ENCODE assay signal across 19 mouse cellular contexts in the genomic region with DNA sequence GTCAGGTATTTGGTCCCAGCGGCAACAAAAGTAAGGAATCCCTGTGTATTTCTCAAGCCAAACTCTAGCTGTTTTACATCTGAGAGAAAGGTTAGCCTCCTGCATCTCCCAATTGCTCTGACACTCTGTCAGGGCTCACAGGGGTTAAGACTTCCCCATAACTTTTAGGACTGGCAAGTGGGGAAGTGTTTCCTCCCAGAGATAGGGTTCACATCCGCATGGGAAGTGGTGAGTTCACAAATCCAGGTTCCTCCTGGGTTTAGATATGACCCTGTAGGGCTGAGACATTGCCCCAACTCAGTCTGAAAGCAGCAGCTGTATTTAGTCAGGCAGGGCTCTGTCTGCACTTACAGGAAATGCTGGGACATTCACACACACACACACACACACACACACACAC.
DNase-seq lines count a peak whose midpoint lies in the region; ATAC-seq lines count a peak whose summit lies in the region.
"Had no signal": no experiment of that assay in that cellular context is flagged by ENCODE, and none has a peak within 500 bp of the region (broad histone marks: within the 10 kb centered on the region; RNA-seq: fewer than 3 reads in every experiment).

No protein-coding gene starts in this region.

- DNase-seq in heart, embryonic 10.5 days (ENCODE audit: low spot score): no peak
- no peak for DNase-seq in heart, adult 11 months
- DNase-seq in lung, postnatal 36 days: no peak
- DNase-seq in retina, embryonic 14.5 days (ENCODE audit: low spot score): no peak
- DNase-seq in right cerebral cortex, postnatal 36 days (ENCODE audit: low spot score in 2 of 2): no peak
- DNase-seq: adrenal gland, postnatal 36 days; cerebellum, adult 18-20 months; cerebellum, postnatal 36 days; gastrocnemius, adult 2 months; heart, postnatal 4 days; lung, adult 18-20 months; thymus, postnatal 4 days had no signal

- H3K4me1 ChIP-seq in heart, embryonic 10.5 days: peaks cover 24% of the 10 kb centered on the region
- H3K4me1 ChIP-seq in lung, embryonic 16.5 days (replicated peaks; ENCODE audit: control insufficient read depth, insufficient read depth, low read length): peaks cover 18% of the 10 kb centered on the region
- peaks cover 43% of the 10 kb centered on the region for H3K4me1 ChIP-seq in limb, embryonic 15.5 days

- H3K27me3 ChIP-seq in heart, embryonic 10.5 days (ENCODE audit: insufficient read depth, poor library complexity, severe bottlenecking): no peaks in the 10 kb centered on the region
- H3K27me3 ChIP-seq in lung, embryonic 16.5 days (ENCODE audit: control insufficient read depth, insufficient read depth, low read depth, low read length): no peaks in the 10 kb centered on the region
- no peaks in the 10 kb centered on the region for H3K27me3 ChIP-seq in limb, embryonic 15.5 days

- H3K36me3 ChIP-seq in heart, embryonic 10.5 days: no peaks in the 10 kb centered on the region
- H3K36me3 ChIP-seq in lung, embryonic 16.5 days (ENCODE audit: control insufficient read depth, insufficient read depth, low read length): no peaks in the 10 kb centered on the region
- no peaks in the 10 kb centered on the region for H3K36me3 ChIP-seq in limb, embryonic 15.5 days
- H3K36me3 ChIP-seq: forebrain, embryonic 10.5 days; G1E had no signal

- no peak for ATAC-seq in lung, embryonic 16.5 days (ENCODE audit: low read depth)
- ATAC-seq in common myeloid progenitor, adult 5-6 weeks (replicated peaks; ENCODE audit: low read depth, poor library complexity, severe bottlenecking): peak; percentile 64
- no peak for ATAC-seq in limb, embryonic 15.5 days (ENCODE audit: insufficient number of reproducible peaks, low FRiP score, low TSS enrichment, low read depth)
- ATAC-seq: hindbrain, embryonic 16.5 days; intestine, embryonic 16.5 days had no signal

- no peak overlapping the region for H3K9ac ChIP-seq in lung, embryonic 16.5 days (ENCODE audit: low read length)
- no peak overlapping the region for H3K9ac ChIP-seq in limb, embryonic 15.5 days

- WGBS in heart, embryonic 10.5 days: 68% methylated on average over 2 of the region's 2 CpGs
- 59% methylated on average over 2 of the region's 2 CpGs for WGBS in lung, embryonic 16.5 days
- WGBS in limb, embryonic 15.5 days: 62% methylated on average over 2 of the region's 2 CpGs

- H3K9me3 ChIP-seq in heart, embryonic 10.5 days: no peaks in the 10 kb centered on the region
- no peaks in the 10 kb centered on the region; the same call in 1 of the 2 replicates for H3K9me3 ChIP-seq in lung, embryonic 16.5 days (ENCODE audit: control insufficient read depth, low read length)
- no peaks in the 10 kb centered on the region for H3K9me3 ChIP-seq in limb, embryonic 15.5 days
- H3K9me3 ChIP-seq: forebrain, embryonic 10.5 days; G1E had no signal

- no peak overlapping the region for H3K4me2 ChIP-seq in lung, embryonic 16.5 days (ENCODE audit: low read depth, low read length)
- H3K4me2 ChIP-seq in limb, embryonic 15.5 days: no peak overlapping the region

- 0 out of 2 replicates have a peak overlapping the region, but pooled peaks have one; percentile 11 for H3K27ac ChIP-seq in heart, embryonic 10.5 days
- H3K27ac ChIP-seq in lung, embryonic 16.5 days (ENCODE audit: low read length): 0 out of 2 replicates have a peak overlapping the region, but pooled peaks have one; percentile 27
- peak overlapping the region; percentile 61 for H3K27ac ChIP-seq in limb, embryonic 15.5 days
- H3K27ac ChIP-seq: gastrocnemius, adult 2 months had no signal

- no peak overlapping the region for H3K4me3 ChIP-seq in heart, embryonic 10.5 days
- no peak overlapping the region for H3K4me3 ChIP-seq in lung, embryonic 16.5 days (ENCODE audit: low read length)
- no peak overlapping the region for H3K4me3 ChIP-seq in limb, embryonic 15.5 days
- H3K4me3 ChIP-seq: forebrain, embryonic 10.5 days; gastrocnemius, adult 2 months had no signal

Comparison
In these comparisons a context has a peak if more than half of its experiments do, and no peak if none do; other contexts are left out.
1. H3K27ac ChIP-seq: peak in every context shown above with its lines; median percentile 61 in limb, embryonic 15.5 days; 27 in lung, embryonic 16.5 days; 11 in heart, embryonic 10.5 days.